Mouse (Mus musculus): ENCODE measurements around the gene Dppa5a. TPM values are rescaled to one million over a fixed set of nuclear protein-coding genes. Genes with fewer than 3 reads are reported as not detected.
"Not testable (repeated sequence)": the region's sequence is repeated elsewhere in the genome, so short reads cannot be mapped to it uniquely, and the experiment has no call there.

Dppa5a gene
- 0.48 and 0.65 TPM in 2 replicates for polyA plus RNA-seq (2014; fragmentation: Nextera tagmentation; extraction: Ambion mirVana)

DNA sequence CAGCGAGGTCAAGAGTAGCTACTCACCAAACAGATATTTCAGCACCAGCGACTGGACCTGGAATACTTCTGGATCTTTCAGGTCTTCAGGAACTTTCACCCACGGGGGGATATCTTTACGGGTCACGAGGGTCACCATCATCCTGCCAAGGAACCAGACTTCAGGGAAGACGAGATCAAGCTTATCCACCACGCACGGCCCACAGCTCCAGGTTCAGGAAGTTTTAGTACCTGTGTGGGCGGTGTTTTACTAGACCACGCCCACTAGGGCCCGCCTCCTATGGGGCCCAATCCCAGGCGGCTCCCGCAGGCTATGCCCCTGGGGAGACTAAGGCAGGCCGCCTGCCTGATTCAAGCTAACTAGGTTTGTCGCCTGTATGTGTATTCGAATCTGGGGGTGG lies at the start of gene Dppa5a:
Gene Dppa5a (minus strand): TSS at position 219 of the 400 bp plus-strand sequence.
- H3K4me2 ChIP-seq (ENCODE audit: low read depth, low read length, severe bottlenecking); H3K9ac ChIP-seq (ENCODE audit: low read length); H3K27ac ChIP-seq (ENCODE audit: low read depth, low read length); DNase-seq (ENCODE audit: low spot score); H3K27me3 ChIP-seq (ENCODE audit: control insufficient read depth, insufficient read depth, low read length); H3K36me3 ChIP-seq (ENCODE audit: control insufficient read depth, insufficient read depth, low read length); H3K9me3 ChIP-seq (ENCODE audit: control insufficient read depth, low read length); H3K4me1 ChIP-seq (replicated peaks; ENCODE audit: control insufficient read depth, insufficient read depth, low read length); H3K4me3 ChIP-seq (ENCODE audit: low read depth, low read length): not testable (repeated sequence)
- 0 out of 2 replicates have a peak, but pooled peaks have one; percentile 12 for ATAC-seq (replicated peaks; ENCODE audit: low FRiP score)
- WGBS = 94% methylated on average over 16 of the region's 16 CpGs

GRCm38 (mm10) chr9:78401596-78401995 lies 33.6 kb upstream of the Dppa5a start:
- DNase-seq (ENCODE audit: low spot score) (no peak), ATAC-seq (replicated peaks; ENCODE audit: low FRiP score) (no peak)
- no peak overlapping the region for H3K27ac ChIP-seq (ENCODE audit: low read depth, low read length)
- WGBS = 94% methylated on average over 7 of the region's 7 CpGs
- no peak overlapping the region for H3K4me3 ChIP-seq (ENCODE audit: low read depth, low read length)
- H3K9me3 ChIP-seq (ENCODE audit: control insufficient read depth, low read length) = no peaks in the 10 kb centered on the region
- H3K4me2 ChIP-seq (ENCODE audit: low read depth, low read length, severe bottlenecking) = no peak overlapping the region
- no peak overlapping the region for H3K9ac ChIP-seq (ENCODE audit: low read length)
- no peaks in the 10 kb centered on the region for H3K36me3 ChIP-seq (ENCODE audit: control insufficient read depth, insufficient read depth, low read length)
- no peaks in the 10 kb centered on the region for H3K4me1 ChIP-seq (replicated peaks; ENCODE audit: control insufficient read depth, insufficient read depth, low read length)
- H3K27me3 ChIP-seq (ENCODE audit: control insufficient read depth, insufficient read depth, low read length) = peaks cover 6% of the 10 kb centered on the region

DNA sequence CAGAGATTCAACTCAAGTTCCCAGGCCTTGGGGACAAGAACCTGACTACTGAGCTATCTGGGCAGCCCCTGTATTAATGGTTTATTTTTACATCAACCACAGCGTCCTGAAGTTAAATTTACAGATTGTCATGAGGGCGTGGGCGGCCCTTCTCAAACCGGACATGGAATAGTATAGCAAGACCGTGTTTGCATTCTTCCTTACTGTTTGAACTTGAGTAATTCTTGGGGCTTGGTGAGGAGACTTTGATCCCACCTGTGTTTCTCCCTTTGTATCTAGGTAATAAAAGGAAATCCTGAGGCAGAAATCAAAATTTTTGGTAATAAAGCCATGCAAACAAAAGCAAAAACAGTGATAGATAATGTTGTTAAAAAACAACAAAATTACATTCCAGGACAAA lies 32.6 kb upstream of the Dppa5a start:
- WGBS = 87% methylated on average over 5 of the region's 5 CpGs
- no peak for DNase-seq (ENCODE audit: low spot score)
- ATAC-seq (replicated peaks; ENCODE audit: low FRiP score) = no peak
- no peak overlapping the region for H3K27ac ChIP-seq (ENCODE audit: low read depth, low read length)
- peaks cover 4% of the 10 kb centered on the region; the same call in 1 of the 2 replicates for H3K4me1 ChIP-seq (replicated peaks; ENCODE audit: control insufficient read depth, insufficient read depth, low read length)
- no peak overlapping the region for H3K9ac ChIP-seq (ENCODE audit: low read length)
- no peak overlapping the region for H3K4me2 ChIP-seq (ENCODE audit: low read depth, low read length, severe bottlenecking)
- no peaks in the 10 kb centered on the region for H3K9me3 ChIP-seq (ENCODE audit: control insufficient read depth, low read length)
- no peaks in the 10 kb centered on the region for H3K36me3 ChIP-seq (ENCODE audit: control insufficient read depth, insufficient read depth, low read length)
- peaks cover 16% of the 10 kb centered on the region for H3K27me3 ChIP-seq (ENCODE audit: control insufficient read depth, insufficient read depth, low read length)
- H3K4me3 ChIP-seq (ENCODE audit: low read depth, low read length) = no peak overlapping the region

- 68% methylated on average over 9 of the region's 9 CpGs for WGBS
- Histone ChIP-seq H3K4me2 (ENCODE audit: low read depth, low read length, severe bottlenecking) (no peak overlapping the region), H3K4me1 (replicated peaks; ENCODE audit: control insufficient read depth, insufficient read depth, low read length) (peaks cover 4% of the 10 kb centered on the region; the same call in 1 of the 2 replicates), H3K4me3 (ENCODE audit: low read depth, low read length) (no peak overlapping the region), H3K27me3 (ENCODE audit: control insufficient read depth, insufficient read depth, low read length) (peaks cover 34% of the 10 kb centered on the region), H3K27ac (ENCODE audit: low read depth, low read length) (no peak overlapping the region), H3K9ac (ENCODE audit: low read length) (no peak overlapping the region), H3K36me3 (ENCODE audit: control insufficient read depth, insufficient read depth, low read length) (no peaks in the 10 kb centered on the region), H3K9me3 (ENCODE audit: control insufficient read depth, low read length) (no peaks in the 10 kb centered on the region)
- ATAC-seq (replicated peaks; ENCODE audit: low FRiP score) (no peak), DNase-seq (ENCODE audit: low spot score) (no peak)
Observed at GRCm38 (mm10) chr9:78396517-78396916, 28.5 kb upstream of the Dppa5a start.

GRCm38 (mm10) chr9:78395630-78396351 lies 27.8 kb upstream of the Dppa5a start, which contains the start of gene Ddx43:
TSS of gene Ddx43 (plus strand) at chr9:78395777.
- DNase-seq (ENCODE audit: low spot score) (peak; percentile 87), ATAC-seq (replicated peaks; ENCODE audit: low FRiP score) (peak; percentile 96)
- no peak within 1 kb of the TSS for H3K27ac ChIP-seq (ENCODE audit: low read depth, low read length)
- H3K27me3 ChIP-seq (ENCODE audit: control insufficient read depth, insufficient read depth, low read length) = peaks cover 34% of the 10 kb centered on the region
- WGBS = 6% methylated on average over 93 of the region's 93 CpGs
- H3K9ac ChIP-seq (ENCODE audit: low read length) = peak within 1 kb of the TSS; percentile 12; the same call in 1 of the 2 replicates
- peak within 1 kb of the TSS; percentile 51 for H3K4me2 ChIP-seq (ENCODE audit: low read depth, low read length, severe bottlenecking)
- no peaks in the 10 kb centered on the region for H3K9me3 ChIP-seq (ENCODE audit: control insufficient read depth, low read length)
- no peaks in the 10 kb centered on the region for H3K36me3 ChIP-seq (ENCODE audit: control insufficient read depth, insufficient read depth, low read length)
- peak within 1 kb of the TSS; percentile 29 for H3K4me3 ChIP-seq (ENCODE audit: low read depth, low read length)
- H3K4me1 ChIP-seq (replicated peaks; ENCODE audit: control insufficient read depth, insufficient read depth, low read length) = peaks cover 4% of the 10 kb centered on the region; the same call in 1 of the 2 replicates

DNA sequence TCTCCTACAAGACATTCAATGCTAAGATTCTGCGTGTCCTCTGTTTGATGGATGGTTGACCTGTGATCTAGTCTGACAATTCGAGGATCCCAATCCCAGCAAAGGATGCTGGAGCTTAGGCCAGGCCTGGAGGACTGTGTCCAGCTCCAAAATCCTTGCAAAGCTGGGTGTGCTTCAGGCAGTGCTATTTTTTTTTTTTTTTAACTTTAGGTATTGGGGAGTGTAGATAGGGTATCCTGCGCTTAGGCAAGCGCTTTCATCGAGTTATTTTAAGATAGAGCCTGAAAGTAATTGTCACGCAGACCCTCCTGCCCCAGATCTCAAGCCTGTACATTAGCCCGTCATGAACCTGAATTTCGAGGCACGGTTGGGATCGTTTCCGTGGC lies 27.3 kb upstream of the Dppa5a start:
- WGBS = 43% methylated on average over 11 of the region's 11 CpGs
- Histone ChIP-seq H3K9me3 (ENCODE audit: control insufficient read depth, low read length) (no peaks in the 10 kb centered on the region), H3K36me3 (ENCODE audit: control insufficient read depth, insufficient read depth, low read length) (no peaks in the 10 kb centered on the region), H3K27ac (ENCODE audit: low read depth, low read length) (no peak overlapping the region), H3K9ac (ENCODE audit: low read length) (no peak overlapping the region), H3K4me1 (replicated peaks; ENCODE audit: control insufficient read depth, insufficient read depth, low read length) (peaks cover 4% of the 10 kb centered on the region; the same call in 1 of the 2 replicates), H3K27me3 (ENCODE audit: control insufficient read depth, insufficient read depth, low read length) (peaks cover 34% of the 10 kb centered on the region), H3K4me3 (ENCODE audit: low read depth, low read length) (peak overlapping the region; percentile 29; the same call in 1 of the 2 replicates), H3K4me2 (ENCODE audit: low read depth, low read length, severe bottlenecking) (peak overlapping the region; percentile 51; the same call in 1 of the 2 replicates)
- no peak for DNase-seq (ENCODE audit: low spot score)
- ATAC-seq (replicated peaks; ENCODE audit: low FRiP score) = no peak

DNA sequence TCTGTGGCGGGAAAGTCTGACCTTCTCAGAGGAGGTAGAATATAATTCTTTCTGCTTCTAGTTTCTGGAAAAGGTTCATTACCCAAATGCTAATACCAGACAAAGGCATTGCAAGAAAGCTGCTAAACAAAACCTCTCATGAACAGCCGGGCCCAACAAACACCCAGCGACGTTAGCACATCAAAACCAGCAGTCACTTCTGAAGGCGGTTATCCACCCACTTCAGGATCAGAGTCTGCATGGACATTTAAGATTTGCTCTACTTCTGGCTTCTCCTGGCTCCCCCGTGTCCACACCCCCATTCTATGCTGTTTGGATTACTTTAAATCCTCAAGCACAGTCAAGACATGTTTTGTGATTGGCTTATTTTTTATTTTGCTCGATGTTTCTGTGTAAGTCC lies 26.6 kb upstream of the Dppa5a start:
- H3K27ac ChIP-seq (ENCODE audit: low read depth, low read length) = no peak overlapping the region
- H3K9ac ChIP-seq (ENCODE audit: low read length) = no peak overlapping the region
- no peak for DNase-seq (ENCODE audit: low spot score)
- H3K36me3 ChIP-seq (ENCODE audit: control insufficient read depth, insufficient read depth, low read length) = no peaks in the 10 kb centered on the region
- no peak overlapping the region for H3K4me3 ChIP-seq (ENCODE audit: low read depth, low read length)
- no peaks in the 10 kb centered on the region for H3K9me3 ChIP-seq (ENCODE audit: control insufficient read depth, low read length)
- 67% methylated on average over 7 of the region's 7 CpGs for WGBS
- peaks cover 34% of the 10 kb centered on the region for H3K27me3 ChIP-seq (ENCODE audit: control insufficient read depth, insufficient read depth, low read length)
- peaks cover 4% of the 10 kb centered on the region; the same call in 1 of the 2 replicates for H3K4me1 ChIP-seq (replicated peaks; ENCODE audit: control insufficient read depth, insufficient read depth, low read length)
- H3K4me2 ChIP-seq (ENCODE audit: low read depth, low read length, severe bottlenecking) = no peak overlapping the region
- ATAC-seq (replicated peaks; ENCODE audit: low FRiP score) = no peak

GRCm38 (mm10) chr9:78393741-78394140 lies 25.8 kb upstream of the Dppa5a start:
- ATAC-seq (replicated peaks; ENCODE audit: low FRiP score) (no peak), DNase-seq (ENCODE audit: low spot score) (no peak)
- no peaks in the 10 kb centered on the region for H3K36me3 ChIP-seq (ENCODE audit: control insufficient read depth, insufficient read depth, low read length)
- H3K4me1 ChIP-seq (replicated peaks; ENCODE audit: control insufficient read depth, insufficient read depth, low read length) = peaks cover 4% of the 10 kb centered on the region; the same call in 1 of the 2 replicates
- H3K4me2 ChIP-seq (ENCODE audit: low read depth, low read length, severe bottlenecking) = no peak overlapping the region
- no peaks in the 10 kb centered on the region for H3K9me3 ChIP-seq (ENCODE audit: control insufficient read depth, low read length)
- no peak overlapping the region for H3K4me3 ChIP-seq (ENCODE audit: low read depth, low read length)
- H3K27me3 ChIP-seq (ENCODE audit: control insufficient read depth, insufficient read depth, low read length) = peaks cover 34% of the 10 kb centered on the region
- 87% methylated on average over 10 of the region's 10 CpGs for WGBS
- H3K9ac ChIP-seq (ENCODE audit: low read length) = no peak overlapping the region
- H3K27ac ChIP-seq (ENCODE audit: low read depth, low read length) = no peak overlapping the region

- H3K9me3 ChIP-seq (ENCODE audit: control insufficient read depth, low read length) = no peaks in the 10 kb centered on the region
- no peak overlapping the region for H3K4me2 ChIP-seq (ENCODE audit: low read depth, low read length, severe bottlenecking)
- H3K9ac ChIP-seq (ENCODE audit: low read length) = no peak overlapping the region
- no peaks in the 10 kb centered on the region for H3K4me1 ChIP-seq (replicated peaks; ENCODE audit: control insufficient read depth, insufficient read depth, low read length)
- peaks cover 12% of the 10 kb centered on the region for H3K27me3 ChIP-seq (ENCODE audit: control insufficient read depth, insufficient read depth, low read length)
- no peak overlapping the region for H3K4me3 ChIP-seq (ENCODE audit: low read depth, low read length)
- ATAC-seq (replicated peaks; ENCODE audit: low FRiP score) (no peak), DNase-seq (ENCODE audit: low spot score) (no peak)
- H3K36me3 ChIP-seq (ENCODE audit: control insufficient read depth, insufficient read depth, low read length) = no peaks in the 10 kb centered on the region
- no peak overlapping the region for H3K27ac ChIP-seq (ENCODE audit: low read depth, low read length)
- WGBS = 47% methylated on average over 5 of the region's 5 CpGs
Observed at GRCm38 (mm10) chr9:78389981-78390380, 22.0 kb upstream of the Dppa5a start.

Measured in forebrain, embryonic 11.5 days (tissue).